Mouse (Mus musculus) heart, postnatal 10 days (tissue): ENCODE results near the gene Etfa. TPM values are rescaled to one million over a fixed set of nuclear protein-coding genes. Genes with fewer than 3 reads are reported as not detected.

Experiments used
- DNase-seq, 2 experiments: peaks; one replicate each; pipeline ENCODE4 v3.0.0; 2021
- intact Hi-C: fragments of 180-260 bp; cut with DNase I; formaldehyde crosslinking; loops from one replicate; pipeline ENCODE4 v1.15.1; 2025
- total RNA-seq, 2 experiments: library from RNA; stranded (reverse); gene quantifications; 2 replicates each; pipeline ENCODE4 v1.2.3; 2021

Etfa gene
- total RNA-seq, 2 experiments from 2014 or later = 704 to 707 TPM

DNA sequence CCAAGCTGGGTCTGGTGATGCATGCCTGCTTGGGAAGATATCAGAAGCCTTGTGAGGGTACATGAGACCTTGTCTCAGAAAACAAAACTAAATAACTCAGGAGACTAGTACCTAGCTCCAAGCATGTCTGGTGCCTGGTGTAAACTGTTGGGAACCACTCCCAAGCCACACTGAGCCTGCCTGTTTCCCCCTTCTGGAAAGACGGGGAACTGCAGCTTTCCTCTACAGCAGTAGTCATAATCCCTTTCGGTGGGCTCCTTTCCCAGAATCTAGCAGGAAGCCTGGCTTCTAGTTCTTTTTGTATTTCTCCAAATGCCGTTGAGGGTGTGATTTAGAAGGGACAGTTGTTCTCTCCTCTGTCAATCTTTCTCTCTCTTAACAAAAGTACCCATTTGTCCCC is 23.9 kb upstream of the Etfa start:
- intact Hi-C loops = loop anchor here (1.0 to 5.0 kb wide), 4 partner anchors 23 to 381 kb away; partner anchors contain the start of gene Etfa
- peak; percentile 74 to 86 for DNase-seq

DNA sequence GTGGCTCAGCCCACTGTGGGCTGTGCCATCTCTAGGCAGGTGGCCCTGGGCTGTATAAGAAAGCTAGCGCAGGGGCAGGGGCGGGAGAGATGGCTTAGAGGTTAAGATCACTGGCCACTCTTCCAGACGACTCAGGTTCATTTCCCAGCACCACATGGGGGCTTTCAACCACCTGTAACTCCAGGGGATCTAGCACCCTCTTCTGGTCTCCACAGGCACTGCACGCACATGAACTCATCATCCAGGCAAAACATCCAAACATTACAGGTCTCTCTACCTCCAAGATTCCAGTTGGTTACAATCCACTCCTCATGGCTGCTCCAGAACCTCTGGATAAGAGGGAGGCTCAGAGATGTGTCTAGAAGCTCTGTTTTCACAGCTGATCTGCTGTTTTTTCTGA is 13.7 kb upstream of the Etfa start:
- intact Hi-C loops = no loop called here
- no peak for DNase-seq

DNA sequence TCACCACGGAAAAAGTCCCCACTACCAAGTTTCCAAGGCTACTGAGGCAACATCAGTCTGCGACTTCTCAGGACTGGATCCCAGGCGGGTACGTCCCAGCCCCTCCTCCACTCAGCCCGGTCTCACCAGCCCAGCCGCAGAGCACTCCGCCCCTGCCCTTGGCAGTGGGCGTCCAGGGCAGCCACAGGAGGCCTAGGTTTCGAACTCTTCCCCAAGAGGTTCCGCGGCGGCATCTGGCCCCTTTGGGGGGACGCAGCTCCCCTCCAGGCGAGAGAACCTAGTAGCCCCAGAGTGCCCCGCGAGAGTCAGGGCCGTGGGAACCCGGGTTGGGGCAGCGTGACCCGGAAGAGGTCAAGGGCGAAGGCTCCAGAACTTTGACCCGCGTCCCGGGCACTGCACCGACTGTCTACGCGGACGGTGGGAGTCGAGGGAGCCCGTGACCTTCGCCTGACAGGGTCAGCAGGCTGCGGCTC is 486 bp downstream of the Etfa start:
- peak; percentile 76 to 80 for DNase-seq
- intact Hi-C loops = no loop called here

DNA sequence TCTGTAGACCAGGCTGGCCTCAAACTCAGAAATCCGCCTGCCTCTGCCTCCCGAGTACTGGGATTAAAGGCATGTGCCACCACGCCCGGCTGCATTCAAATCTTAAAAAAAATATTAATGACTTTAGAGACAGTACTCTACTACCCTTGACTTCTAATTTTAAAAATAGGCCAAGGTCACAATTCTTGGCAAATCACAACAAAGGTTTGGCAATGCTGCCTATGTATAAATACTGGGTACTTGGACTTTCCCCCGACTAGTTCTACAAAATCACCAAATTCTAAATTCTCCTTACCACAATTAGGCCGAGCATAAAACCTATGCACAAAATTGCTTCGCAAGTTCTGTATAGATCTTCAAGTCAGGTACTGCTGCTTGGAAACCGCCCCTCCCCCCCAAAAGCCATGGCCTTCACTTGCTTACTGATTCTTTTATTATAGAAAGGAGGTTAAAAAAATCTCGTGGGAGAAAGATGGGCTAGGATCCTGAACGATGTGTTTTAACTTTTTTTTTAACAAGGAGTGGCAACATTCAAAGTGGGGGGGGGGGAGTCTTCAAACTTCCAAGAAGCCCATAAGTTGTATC is 1.3 kb downstream of the Etfa start:
- peak; percentile 24 to 58 for DNase-seq
- intact Hi-C loops = no loop called here

GRCm38 (mm10) chr9:55509731-55510130 is 2.3 kb downstream of the Etfa start:
- intact Hi-C loops = no loop called here
- DNase-seq = peak in 1 of 2 experiments; percentile 8

GRCm38 (mm10) chr9:55508701-55509100 is 3.3 kb downstream of the Etfa start:
- peak; percentile 25 to 42 for DNase-seq

DNA sequence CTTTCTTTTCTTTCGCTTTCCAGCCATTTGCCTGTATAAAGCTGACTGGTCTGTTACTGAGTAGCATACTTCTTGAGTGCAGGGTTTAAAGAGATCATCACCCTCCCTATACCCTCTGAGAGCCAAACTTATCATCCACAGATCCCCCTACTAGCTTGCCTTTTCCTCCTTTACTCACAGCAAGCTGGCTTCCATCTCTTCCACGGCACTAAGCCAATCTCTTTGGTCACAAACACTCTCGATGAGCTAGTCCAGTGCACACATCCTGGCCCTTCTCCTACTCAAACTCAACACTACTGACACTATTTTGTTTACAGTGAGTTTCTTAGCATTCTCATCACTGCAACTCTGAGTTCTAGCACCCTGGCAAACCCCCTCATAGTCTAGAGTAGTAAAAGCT is 4.1 kb downstream of the Etfa start:
- peak; percentile 68 to 76 for DNase-seq
- intact Hi-C loops = no loop called here

More at GRCm38 (mm10) chr9:55508701-55509100, 3.3 kb downstream of the Etfa start:
- intact Hi-C loops = no loop called here

GRCm38 (mm10) chr9:55482116-55482515 is 29.9 kb downstream of the Etfa start:
- peak in 1 of 2 experiments; percentile 23 for DNase-seq
- intact Hi-C loops = no loop called here

GRCm38 (mm10) chr9:55478699-55479098 is 33.3 kb downstream of the Etfa start:
- intact Hi-C loops = no loop called here
- no peak for DNase-seq

DNA sequence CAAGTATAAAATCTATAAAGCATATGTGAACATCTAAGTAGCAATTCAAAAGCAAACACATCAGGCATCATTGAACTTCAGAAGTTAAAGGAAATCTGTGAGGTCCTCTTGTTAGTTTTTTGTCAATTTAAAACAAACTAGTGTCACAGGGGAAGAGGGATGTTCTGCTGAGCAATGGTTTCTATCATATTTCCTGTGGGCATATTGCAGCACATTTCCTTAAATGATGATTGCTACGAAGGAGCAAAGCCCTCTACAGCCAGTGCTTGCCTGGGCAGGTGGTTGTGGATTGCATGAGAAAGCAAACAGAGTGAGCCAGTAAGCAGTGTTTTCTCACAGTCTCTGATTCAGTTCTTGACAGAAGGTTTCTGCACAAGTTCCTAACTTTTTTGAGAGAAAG is 36.0 kb downstream of the Etfa start:
- DNase-seq = no peak
- intact Hi-C loops = no loop called here

GRCm38 (mm10) chr9:55468397-55468796 is 43.6 kb downstream of the Etfa start:
- intact Hi-C loops = loop anchor here (1.0 to 2.0 kb wide), 2 partner anchors 68 to 450 kb away; no protein-coding TSS in a partner anchor
- peak in 1 of 2 experiments; percentile 23 for DNase-seq

DNA sequence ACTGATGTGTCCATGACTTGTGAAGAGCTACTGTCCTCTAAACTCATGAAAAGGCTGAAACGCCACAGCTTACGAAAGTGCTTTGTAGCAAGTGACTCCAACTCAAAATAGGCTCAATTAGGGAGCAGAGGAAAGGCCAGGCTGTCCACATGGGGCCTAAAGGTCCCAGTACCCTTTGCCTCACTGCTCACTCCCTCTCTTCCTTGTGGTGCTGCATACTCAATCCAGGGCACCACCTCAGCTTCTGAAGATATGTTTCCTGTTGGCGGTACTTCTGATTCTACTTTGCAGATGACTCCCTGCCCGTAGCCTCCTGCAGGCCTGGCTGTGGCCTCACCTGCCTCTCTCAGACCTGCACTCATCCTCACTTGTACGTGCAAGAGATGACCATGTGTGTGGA is 58.7 kb downstream of the Etfa start:
- intact Hi-C loops = no loop called here
- no peak for DNase-seq

- no peak for DNase-seq
- intact Hi-C loops = no loop called here
Measured at GRCm38 (mm10) chr9:55452906-55453305, 59.1 kb downstream of the Etfa start.

DNA sequence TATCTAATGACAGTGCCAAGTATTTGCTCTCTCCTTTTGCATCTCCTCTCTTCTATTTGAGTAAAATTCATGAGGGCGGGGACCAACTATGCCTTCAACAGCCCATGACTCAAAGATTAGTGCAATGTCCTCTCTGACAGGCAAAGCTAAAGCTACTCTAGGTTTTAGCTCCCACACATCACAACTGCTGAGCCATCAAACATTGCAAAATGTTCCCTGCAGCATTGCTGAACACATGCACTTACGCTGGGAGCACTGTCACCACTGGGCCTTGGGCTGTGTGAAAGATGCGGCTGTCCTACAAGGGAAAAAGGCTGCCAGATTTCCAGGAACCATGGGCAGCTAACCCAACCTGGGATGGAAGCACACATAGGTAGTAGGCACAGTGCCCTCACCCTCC is 60.6 kb downstream of the Etfa start:
- intact Hi-C loops = no loop called here
- no peak for DNase-seq

DNA sequence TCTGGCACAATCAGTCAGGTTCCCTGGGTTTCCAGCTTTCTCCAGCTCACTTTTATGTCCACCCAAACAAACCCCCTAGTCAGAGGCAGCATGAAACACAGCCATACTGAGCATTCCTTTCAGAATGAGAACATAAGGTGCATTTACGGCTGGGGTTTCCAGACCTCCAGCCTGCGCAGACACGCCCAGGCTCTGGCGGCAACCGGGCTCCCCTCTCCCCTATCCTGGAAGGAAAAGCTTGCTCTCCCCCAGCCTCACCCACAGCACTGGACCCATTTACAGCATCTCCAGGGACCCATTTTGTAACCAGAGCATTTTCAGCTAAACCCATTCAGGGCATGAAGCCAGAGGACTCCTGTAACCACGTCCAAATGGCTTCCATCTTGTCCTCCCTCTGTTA is 62.0 kb downstream of the Etfa start:
- no peak for DNase-seq
- intact Hi-C loops = no loop called here

- DNase-seq = no peak
- intact Hi-C loops = no loop called here
Measured at GRCm38 (mm10) chr9:55449108-55449507, 62.9 kb downstream of the Etfa start.

DNA sequence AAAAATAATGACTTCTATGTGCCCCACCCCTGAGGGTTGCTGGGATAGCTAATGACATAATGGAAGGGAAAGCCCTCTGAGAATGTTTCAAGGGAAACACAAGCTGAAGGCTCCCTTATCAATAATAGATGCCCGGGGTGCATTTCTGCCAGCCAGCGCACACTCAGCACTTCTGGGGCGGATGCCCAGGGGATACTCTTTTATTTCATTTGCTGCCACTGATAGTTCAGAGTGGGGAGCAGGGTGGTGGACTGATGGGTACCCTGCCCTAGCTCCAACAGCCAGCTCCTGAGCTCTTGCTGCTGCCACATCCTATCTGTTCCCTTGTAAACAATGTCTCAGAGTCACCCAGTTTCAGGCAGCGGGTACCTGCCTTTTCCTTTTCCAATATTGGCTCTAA is 64.5 kb downstream of the Etfa start:
- DNase-seq = no peak
- intact Hi-C loops = no loop called here

- intact Hi-C loops = no loop called here
- no peak for DNase-seq
Measured at GRCm38 (mm10) chr9:55439206-55439780, 72.8 kb downstream of the Etfa start.

- intact Hi-C loops = no loop called here
- DNase-seq = no peak
Measured at GRCm38 (mm10) chr9:55438433-55438832, 73.6 kb downstream of the Etfa start.

GRCm38 (mm10) chr9:55433875-55434274 is 78.2 kb downstream of the Etfa start:
- DNase-seq = no peak
- intact Hi-C loops = no loop called here

- DNase-seq = no peak
- intact Hi-C loops = no loop called here
Measured at GRCm38 (mm10) chr9:55432306-55433289, 79.4 kb downstream of the Etfa start.
